Mouse (Mus musculus): ENCODE results near the gene Ccdc73.

DNA sequence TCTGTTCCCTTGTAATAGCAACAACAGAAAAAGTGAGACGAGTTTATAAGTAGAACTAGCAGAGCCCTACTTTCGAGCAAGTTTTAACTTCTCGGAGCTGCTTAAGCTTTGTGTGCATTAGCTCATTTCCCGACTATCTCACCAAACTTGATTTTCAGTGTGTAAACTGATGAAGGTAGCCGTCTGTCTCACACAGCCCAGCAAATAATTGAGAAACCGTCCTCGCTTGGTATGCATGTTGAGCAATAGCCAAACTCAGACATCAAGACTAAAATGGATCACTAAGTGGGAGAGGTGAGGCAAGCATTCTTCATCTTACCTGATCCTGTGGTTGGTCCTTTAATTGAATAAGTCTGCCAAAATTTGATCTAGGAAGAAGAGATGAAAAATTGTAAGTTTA is 25.9 kb upstream of the Ccdc73 start:
- TF ChIP-seq CTCF (IDR thresholded peaks at IDR 0.05; ENCODE audit: low read depth), result no peak
- no peak for TF ChIP-seq EP300 (IDR thresholded peaks at IDR 0.05; ENCODE audit: low read depth)

Measured in heart, postnatal 0 days (tissue).